Mouse (Mus musculus) intestine, embryonic 15.5 days (tissue): Measurements from ENCODE around the gene Fam205c. TPM values are rescaled to one million over a fixed set of nuclear protein-coding genes. Genes with fewer than 3 reads are reported as not detected.
A peak's percentile ranks its signal among the peaks of the same experiment; 100 is the strongest.

Source experiments
- ATAC-seq: fragments of 200-750 bp; cut with Nextera tagmentation; 2 replicates; pipeline ENCODE4 v1.8.0; 2017; ENCODE audit warnings: moderate TSS enrichment, moderate library complexity
- H3K27ac ChIP-seq: fragments of 300-500 bp; sonication (generic); 2 replicates; pipeline ENCODE4 v1.5.1; 2015; ENCODE audit warnings: mild to moderate bottlenecking, inconsistent platforms
- H3K27me3 ChIP-seq: fragments of 300-500 bp; sonication (generic); replicated peaks from 2 replicates; pipeline ENCODE4 v1.6.1; 2015; ENCODE audit warnings: inconsistent platforms
- H3K36me3 ChIP-seq: fragments of 300-500 bp; sonication (generic); 2 replicates; pipeline ENCODE4 v1.6.1; 2015; ENCODE audit warnings: inconsistent platforms
- H3K4me1 ChIP-seq: fragments of 300-500 bp; sonication (generic); replicated peaks from 2 replicates; pipeline ENCODE4 v1.6.1; 2015; ENCODE audit warnings: inconsistent platforms
- H3K4me2 ChIP-seq: fragments of 300-500 bp; sonication (generic); replicated peaks from 2 replicates; pipeline ENCODE4 v1.6.1; 2015; ENCODE audit warnings: mild to moderate bottlenecking, inconsistent platforms
- H3K4me3 ChIP-seq: fragments of 300-500 bp; sonication (generic); replicated peaks from 2 replicates; pipeline ENCODE4 v1.5.1; 2015; ENCODE audit warnings: inconsistent platforms
- H3K9ac ChIP-seq: fragments of 300-500 bp; sonication (generic); 2 replicates; pipeline ENCODE4 v1.6.1; 2015; ENCODE audit warnings: inconsistent platforms
- H3K9me3 ChIP-seq: fragments of 300-500 bp; sonication (generic); 2 replicates; pipeline ENCODE4 v1.6.1; 2016; ENCODE audit warnings: inconsistent platforms
- WGBS: fragments of 180-500 bp; shearing (Covaris S2); methylation state at CpG from one replicate; pipeline ENCODE4 v1.1.7; 2015; 5-methylcytosine and 5-hydroxymethylcytosine counted together
- polyA plus RNA-seq: library from polyadenylated mRNA; unstranded; fragments of >200 nt; fragmentation: Nextera tagmentation; extraction: Ambion mirVana; gene quantifications from 2 replicates; pipeline ENCODE4 v1.2.1, GENCODE M21; 2015

Gene Fam205c
- polyA plus RNA-seq, 1 experiment from 2014 or later: 0.60 TPM

DNA sequence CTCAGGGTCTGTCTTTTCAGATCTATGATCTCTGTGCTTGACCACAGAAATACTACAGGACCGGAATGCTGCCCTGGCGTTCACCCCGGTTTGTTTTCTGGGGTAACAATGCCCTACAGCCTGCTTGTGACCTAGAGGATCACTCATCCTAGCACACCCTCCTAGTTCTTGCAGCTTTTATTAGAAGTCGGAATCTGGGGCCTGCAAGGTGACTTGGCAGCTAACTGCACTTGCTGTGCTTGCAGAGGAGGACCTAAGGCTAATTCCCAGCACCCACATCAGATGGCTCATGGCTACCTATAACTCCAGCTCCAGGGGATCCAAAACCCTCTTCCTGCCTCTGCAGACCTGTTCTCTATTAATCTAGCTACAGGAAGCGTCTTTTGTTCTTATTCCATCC is 28.7 kb upstream of the Fam205c start:
- H3K36me3 ChIP-seq: no peaks in the 10 kb centered on the region
- no peaks in the 10 kb centered on the region for H3K4me1 ChIP-seq
- no peak overlapping the region for H3K27ac ChIP-seq
- H3K4me2 ChIP-seq: no peak overlapping the region
- ATAC-seq: no peak
- no peak overlapping the region for H3K9ac ChIP-seq
- H3K9me3 ChIP-seq: no peaks in the 10 kb centered on the region
- WGBS: 88% methylated on average over 5 of the region's 5 CpGs
- no peaks in the 10 kb centered on the region for H3K27me3 ChIP-seq
- H3K4me3 ChIP-seq: no peak overlapping the region

DNA sequence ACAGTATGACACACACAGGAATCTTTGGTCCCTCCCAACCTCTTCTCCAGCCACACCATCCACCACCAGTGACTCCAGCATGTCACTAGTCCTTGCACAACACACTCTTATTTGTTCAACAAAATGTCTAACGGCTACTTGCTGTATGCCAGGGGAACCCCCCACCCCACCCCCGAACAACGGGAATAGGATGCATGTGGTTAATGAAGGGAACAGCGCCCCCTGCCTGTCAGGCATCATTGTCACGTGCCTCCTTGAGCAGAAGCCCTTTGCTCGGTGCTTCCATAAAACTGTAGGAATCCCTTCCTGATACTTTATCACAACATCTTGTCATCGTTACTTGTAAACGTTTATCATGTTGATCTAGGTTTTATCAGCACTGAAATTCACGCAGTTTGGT is 28.1 kb upstream of the Fam205c start:
- WGBS: 52% methylated on average over 9 of the region's 9 CpGs
- no peaks in the 10 kb centered on the region for H3K36me3 ChIP-seq
- no peaks in the 10 kb centered on the region for H3K9me3 ChIP-seq
- no peak overlapping the region for H3K27ac ChIP-seq
- no peak overlapping the region for H3K4me3 ChIP-seq
- H3K27me3 ChIP-seq: no peaks in the 10 kb centered on the region
- no peak overlapping the region for H3K9ac ChIP-seq
- H3K4me1 ChIP-seq: no peaks in the 10 kb centered on the region
- ATAC-seq: no peak
- H3K4me2 ChIP-seq: no peak overlapping the region

DNA sequence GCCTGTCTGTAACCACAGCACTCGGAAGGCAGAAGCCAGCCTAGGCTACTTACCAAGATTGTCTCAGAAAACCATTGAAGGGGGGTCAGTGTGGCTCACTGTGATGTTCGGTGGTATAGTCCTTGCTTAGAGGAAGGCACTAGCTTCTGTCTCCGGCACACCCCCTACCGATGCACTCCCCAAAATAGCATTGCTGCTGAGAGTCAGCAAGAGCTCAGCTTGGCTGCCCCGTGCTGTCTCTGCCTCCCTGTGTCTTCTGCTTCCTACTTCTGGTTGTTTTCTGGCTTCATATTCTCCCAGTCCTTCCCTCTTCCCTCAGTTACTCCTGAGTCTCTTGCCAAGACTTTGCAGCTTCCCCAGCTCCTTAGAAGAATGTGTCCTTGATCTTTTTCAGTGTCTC is 26.8 kb upstream of the Fam205c start:
- H3K4me2 ChIP-seq: no peak overlapping the region
- H3K27me3 ChIP-seq: no peaks in the 10 kb centered on the region
- H3K36me3 ChIP-seq: no peaks in the 10 kb centered on the region
- no peak overlapping the region for H3K9ac ChIP-seq
- WGBS: 70% methylated on average over 5 of the region's 5 CpGs
- ATAC-seq: no peak
- H3K4me3 ChIP-seq: no peak overlapping the region
- H3K4me1 ChIP-seq: no peaks in the 10 kb centered on the region
- H3K27ac ChIP-seq: no peak overlapping the region
- H3K9me3 ChIP-seq: no peaks in the 10 kb centered on the region

DNA sequence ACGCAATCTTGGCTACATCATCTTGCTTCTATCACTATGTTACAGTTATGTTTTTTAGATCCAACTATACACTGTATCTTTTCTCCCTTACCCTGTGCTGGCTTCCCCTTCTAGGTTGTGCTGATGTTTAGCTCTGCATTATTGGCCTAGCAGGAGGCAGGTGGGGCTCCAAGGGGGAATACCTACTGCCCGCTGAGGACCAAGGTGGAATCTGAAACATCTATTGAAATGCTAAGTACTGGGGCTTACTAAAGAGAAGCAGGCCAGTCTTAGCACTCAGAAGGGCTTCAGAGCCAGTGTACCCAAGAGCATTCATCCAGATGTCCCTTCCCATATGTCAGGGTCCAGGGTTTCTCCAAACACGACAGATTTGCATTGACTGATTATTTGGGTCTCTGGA is 24.9 kb upstream of the Fam205c start:
- WGBS: 29% methylated on average over 3 of the region's 3 CpGs
- Histone ChIP-seq H3K36me3 (no peaks in the 10 kb centered on the region), H3K4me2 (no peak overlapping the region), H3K27me3 (no peaks in the 10 kb centered on the region), H3K4me1 (no peaks in the 10 kb centered on the region), H3K9me3 (no peaks in the 10 kb centered on the region), H3K9ac (no peak overlapping the region), H3K4me3 (no peak overlapping the region), H3K27ac (no peak overlapping the region)
- no peak for ATAC-seq

DNA sequence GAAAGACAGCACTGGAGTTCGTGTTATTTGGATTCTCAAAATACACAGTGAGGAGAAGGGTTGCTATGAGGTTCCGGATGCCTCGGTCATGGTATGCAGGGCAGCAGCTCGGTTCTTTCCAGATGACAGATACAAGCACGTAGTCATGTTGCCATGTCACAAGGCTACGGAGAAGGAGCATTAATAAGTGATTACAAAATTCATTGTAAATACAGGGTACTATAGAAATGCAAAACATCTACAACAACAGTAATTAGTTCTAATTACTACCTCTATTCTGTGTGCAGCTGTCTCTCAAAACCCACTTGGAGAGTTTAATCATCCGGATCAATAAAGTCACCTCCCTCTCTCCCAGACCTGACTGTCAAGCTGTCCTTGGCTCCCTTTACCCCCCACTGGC is 21.1 kb upstream of the Fam205c start:
- Histone ChIP-seq H3K4me2 (no peak overlapping the region), H3K36me3 (no peaks in the 10 kb centered on the region)
- no peak for ATAC-seq

DNA sequence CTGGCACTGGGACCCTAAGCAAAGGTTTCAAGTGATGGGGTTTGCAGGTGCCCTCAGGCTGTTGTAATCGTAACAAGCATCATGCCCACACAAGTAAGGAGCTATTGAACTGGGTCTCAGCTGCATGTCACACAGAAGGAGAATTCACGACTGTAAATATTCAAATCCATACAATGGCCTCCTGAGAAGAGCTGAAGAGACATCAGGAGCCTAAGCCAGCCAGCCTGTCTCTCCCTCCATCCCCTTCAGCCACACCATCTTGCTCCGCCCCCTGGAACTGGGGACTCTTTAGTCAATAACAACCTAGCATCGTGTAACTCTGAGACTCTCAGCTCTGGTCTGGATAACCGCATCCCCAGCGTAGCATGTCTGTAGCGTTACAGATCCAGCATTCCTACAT is 17.1 kb upstream of the Fam205c start:
- H3K4me2 ChIP-seq: no peak overlapping the region
- ATAC-seq: no peak
- no peak overlapping the region for H3K4me3 ChIP-seq
- H3K27me3 ChIP-seq: no peaks in the 10 kb centered on the region
- no peaks in the 10 kb centered on the region for H3K4me1 ChIP-seq
- H3K36me3 ChIP-seq: no peaks in the 10 kb centered on the region
- whole genome bisulfite sequencing: 66% methylated on average over 7 of the region's 7 CpGs
- H3K9me3 ChIP-seq: no peaks in the 10 kb centered on the region
- no peak overlapping the region for H3K27ac ChIP-seq
- H3K9ac ChIP-seq: no peak overlapping the region

More for the DNA sequence above, 21.1 kb upstream of the Fam205c start:
- Histone ChIP-seq H3K4me3 (no peak overlapping the region), H3K27me3 (no peaks in the 10 kb centered on the region), H3K9me3 (no peaks in the 10 kb centered on the region), H3K4me1 (no peaks in the 10 kb centered on the region), H3K9ac (no peak overlapping the region), H3K27ac (no peak overlapping the region)
- 79% methylated on average over 7 of the region's 7 CpGs for WGBS

DNA sequence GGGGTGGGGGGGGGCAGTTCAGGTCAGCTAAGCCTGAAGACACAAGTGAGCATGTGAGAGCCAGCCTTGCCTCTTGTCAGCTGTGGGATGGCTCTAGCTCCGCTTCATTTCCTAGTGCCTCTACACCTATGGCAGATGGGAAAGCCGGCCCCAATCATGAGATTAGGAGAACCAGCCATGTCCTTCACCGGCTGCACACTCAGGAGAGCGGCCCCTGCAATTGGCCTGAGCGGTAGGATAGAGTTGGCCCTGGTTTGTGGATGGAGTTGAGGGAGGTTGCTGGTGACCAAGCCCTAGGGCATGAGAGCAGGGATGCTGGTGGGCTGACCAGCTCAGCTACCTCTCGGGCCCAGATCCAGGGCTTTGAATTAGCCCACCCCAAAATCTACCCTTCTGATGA is 14.8 kb upstream of the Fam205c start:
- Histone ChIP-seq H3K36me3 (no peaks in the 10 kb centered on the region), H3K4me2 (no peak overlapping the region), H3K4me1 (no peaks in the 10 kb centered on the region), H3K9me3 (no peaks in the 10 kb centered on the region), H3K27me3 (no peaks in the 10 kb centered on the region), H3K4me3 (no peak overlapping the region), H3K9ac (no peak overlapping the region), H3K27ac (no peak overlapping the region)
- no peak for ATAC-seq
- 91% methylated on average over 6 of the region's 6 CpGs for WGBS

DNA sequence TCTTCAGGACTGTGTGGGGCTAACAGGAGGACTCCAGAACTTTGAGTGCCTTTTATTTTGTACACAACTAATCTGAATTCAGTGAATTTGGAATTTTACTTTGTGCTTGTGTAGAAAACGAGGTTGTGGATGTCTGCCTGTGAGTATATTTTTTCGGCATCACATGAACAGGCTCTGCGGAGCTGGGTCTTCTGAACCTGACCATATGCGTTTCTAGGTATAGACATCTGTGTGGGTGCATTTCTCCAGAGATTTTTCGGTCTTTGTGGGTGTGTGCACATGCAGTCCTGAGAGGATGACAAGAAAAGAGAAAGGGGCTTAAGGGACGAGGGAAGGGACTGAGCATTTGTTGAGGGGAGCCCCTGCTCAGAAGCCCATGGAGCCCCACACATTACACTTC is 12.9 kb upstream of the Fam205c start:
- Histone ChIP-seq H3K4me2 (no peak overlapping the region), H3K4me3 (no peak overlapping the region), H3K27ac (no peak overlapping the region), H3K27me3 (no peaks in the 10 kb centered on the region), H3K9ac (no peak overlapping the region), H3K36me3 (no peaks in the 10 kb centered on the region), H3K9me3 (no peaks in the 10 kb centered on the region), H3K4me1 (no peaks in the 10 kb centered on the region)
- WGBS: 92% methylated on average over 6 of the region's 6 CpGs
- no peak for ATAC-seq

DNA sequence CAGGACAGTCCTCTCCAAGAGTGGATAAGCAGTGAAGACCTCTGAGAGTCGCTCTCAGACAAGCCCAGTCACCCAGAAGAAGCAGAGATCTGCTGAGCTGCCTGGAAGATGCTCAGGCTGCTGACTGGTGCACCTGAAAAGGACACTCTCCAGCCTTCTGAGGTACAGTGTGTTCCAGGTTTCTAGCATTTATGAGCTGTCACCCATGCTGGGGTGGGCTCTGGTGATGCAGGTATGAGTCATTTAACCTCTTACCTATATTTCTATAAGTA is 6.6 kb upstream of the Fam205c start:
- Histone ChIP-seq H3K4me1 (no peaks in the 10 kb centered on the region), H3K4me3 (no peak overlapping the region), H3K9me3 (no peaks in the 10 kb centered on the region), H3K27ac (no peak overlapping the region), H3K4me2 (no peak overlapping the region), H3K36me3 (no peaks in the 10 kb centered on the region), H3K27me3 (no peaks in the 10 kb centered on the region), H3K9ac (no peak overlapping the region)
- WGBS: 62% methylated on average over 1 of the region's 1 CpGs
- no peak for ATAC-seq

DNA sequence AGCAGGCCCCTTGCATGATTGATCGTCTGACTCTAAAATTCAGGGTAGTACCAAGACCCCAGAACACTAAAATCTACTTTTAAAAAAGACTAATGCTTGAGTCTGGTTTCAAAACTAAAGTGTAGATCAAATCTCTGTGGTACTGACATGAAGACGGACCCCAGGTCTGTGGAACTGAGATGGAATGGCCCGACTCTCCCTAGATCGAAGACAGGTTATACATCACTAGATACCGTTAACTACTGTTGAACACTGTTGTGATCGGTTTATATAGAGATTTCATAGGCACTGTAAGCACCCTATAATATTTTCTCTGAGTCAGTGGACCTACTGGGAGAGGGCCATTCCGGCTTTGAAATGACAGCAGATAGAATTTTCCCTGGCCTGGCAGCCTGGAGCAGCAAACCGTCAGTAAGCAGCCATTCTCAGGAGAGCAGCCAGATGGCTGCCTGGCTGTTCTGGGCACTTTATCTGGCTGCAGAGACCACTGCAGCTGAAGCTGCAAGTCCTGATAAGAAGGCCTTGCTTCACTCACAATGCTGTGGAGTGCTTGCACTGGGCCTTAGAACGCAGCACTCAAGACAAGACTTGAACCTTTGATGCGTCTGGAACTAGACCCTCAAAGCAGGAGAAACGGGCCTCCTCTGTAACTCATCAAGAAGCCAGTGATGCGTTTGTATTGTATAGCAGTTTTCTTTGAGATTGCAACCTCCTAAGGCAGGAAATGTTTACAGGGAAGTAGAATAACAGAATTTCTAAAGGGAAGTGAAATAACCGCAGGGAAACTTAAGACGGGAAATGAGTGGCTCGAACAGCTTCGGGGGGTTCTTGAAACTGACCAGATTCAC is 6.0 kb upstream of the Fam205c start:
- ATAC-seq: peak; percentile 63; the same call in 1 of the 2 replicates
- H3K27ac ChIP-seq: no peak overlapping the region
- 69% methylated on average over 16 of the region's 16 CpGs for WGBS
- no peaks in the 10 kb centered on the region for H3K36me3 ChIP-seq
- no peak overlapping the region for H3K4me2 ChIP-seq
- no peaks in the 10 kb centered on the region for H3K9me3 ChIP-seq
- H3K27me3 ChIP-seq: no peaks in the 10 kb centered on the region
- H3K4me1 ChIP-seq: no peaks in the 10 kb centered on the region
- H3K9ac ChIP-seq: no peak overlapping the region
- no peak overlapping the region for H3K4me3 ChIP-seq

DNA sequence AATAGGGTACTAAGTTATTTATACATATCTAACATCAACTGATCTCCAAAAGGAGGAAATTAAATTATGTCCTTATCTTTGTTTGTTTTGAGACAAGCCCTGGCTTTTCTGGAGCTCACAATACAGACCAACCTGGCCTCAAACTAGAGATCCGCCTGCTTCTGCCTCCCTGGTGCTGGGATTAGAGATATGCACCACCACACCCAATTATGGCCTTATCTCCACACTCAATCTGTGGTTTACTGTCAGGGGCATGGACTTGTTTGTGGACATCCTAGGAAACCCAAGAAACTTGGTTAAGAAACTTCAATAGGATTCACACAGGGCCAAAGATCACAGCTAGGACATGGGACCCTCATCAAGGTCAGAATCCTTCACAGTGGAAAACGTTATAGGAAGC is 3.6 kb upstream of the Fam205c start:
- Histone ChIP-seq H3K4me1 (no peaks in the 10 kb centered on the region), H3K9ac (no peak overlapping the region), H3K4me3 (no peak overlapping the region), H3K9me3 (no peaks in the 10 kb centered on the region), H3K4me2 (no peak overlapping the region), H3K36me3 (no peaks in the 10 kb centered on the region), H3K27me3 (no peaks in the 10 kb centered on the region), H3K27ac (no peak overlapping the region)
- ATAC-seq: no peak
- WGBS: 83% methylated on average over 2 of the region's 2 CpGs

DNA sequence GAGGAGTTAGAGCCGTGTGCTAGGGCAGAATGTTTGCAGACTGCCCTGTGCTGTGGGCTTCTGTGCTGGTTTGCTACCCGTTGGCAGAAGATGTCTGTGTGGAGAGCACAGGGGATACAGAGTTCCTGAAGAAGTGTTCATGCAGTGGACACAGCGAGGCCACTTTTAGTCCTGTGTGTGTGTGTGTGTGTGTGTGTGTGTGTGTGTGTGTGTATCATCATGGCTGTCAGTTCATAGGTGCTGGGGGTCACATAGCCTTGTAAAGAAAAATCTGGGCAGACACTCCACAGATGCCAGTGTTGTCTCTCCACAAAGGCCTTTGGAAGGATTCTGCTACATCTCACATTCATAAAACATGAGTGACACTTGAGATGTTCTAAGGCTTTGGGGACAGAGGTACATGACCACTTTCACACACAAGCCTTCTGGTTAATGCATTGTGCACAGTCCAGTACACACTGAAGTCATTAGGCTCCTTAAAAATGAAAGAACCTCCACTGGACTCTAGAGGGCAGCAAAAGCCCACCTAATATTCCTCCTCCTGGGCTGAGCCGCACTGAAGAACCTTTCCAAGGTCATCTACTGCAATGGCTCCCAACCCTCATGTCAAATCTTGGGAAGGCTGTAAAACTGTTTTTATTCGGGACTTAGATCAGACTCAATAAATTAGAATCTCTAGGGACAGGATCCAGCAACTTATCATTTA is 2.7 kb upstream of the Fam205c start:
- Histone ChIP-seq H3K4me1 (no peaks in the 10 kb centered on the region), H3K27me3 (no peaks in the 10 kb centered on the region), H3K27ac (no peak overlapping the region), H3K36me3 (no peaks in the 10 kb centered on the region), H3K9me3 (no peaks in the 10 kb centered on the region), H3K4me2 (no peak overlapping the region), H3K4me3 (no peak overlapping the region), H3K9ac (no peak overlapping the region)
- WGBS: 35% methylated on average over 5 of the region's 5 CpGs
- peak; percentile 79; the same call in 1 of the 2 replicates for ATAC-seq
